Mouse (Mus musculus) myocyte (in vitro differentiated cells): Measurements from ENCODE around the gene Slc29a1.

Source experiments
- CEBPB ChIP-seq: IDR thresholded peaks from 2 replicates; pipeline ENCODE4 v1.6.1; 2011; ENCODE audit warnings: mild to moderate bottlenecking, moderate library complexity; ENCODE audit not compliant: poor library complexity, insufficient read depth, severe bottlenecking
- MAX ChIP-seq: IDR thresholded peaks from one replicate; pipeline ENCODE4 v1.6.1; 2011; ENCODE audit warnings: low read depth, mild to moderate bottlenecking, control low read depth
- MYOD1 ChIP-seq, 3 experiments: IDR thresholded peaks; one replicate each; pipeline ENCODE4 v1.6.1; 2011; ENCODE audit warnings: control low read depth in 2 of 3, low read depth in 2 of 3, mild to moderate bottlenecking in 2 of 3, moderate library complexity in 1 of 3; ENCODE audit not compliant: insufficient read length in 2 of 3, control insufficient read depth in 1 of 3
- POLR2A ChIP-seq: IDR thresholded peaks from one replicate; pipeline ENCODE4 v1.6.1; 2011; ENCODE audit warnings: low read depth, mild to moderate bottlenecking, control low read depth, moderate library complexity; ENCODE audit not compliant: insufficient read length
- POLR2AphosphoS2 ChIP-seq: IDR thresholded peaks from one replicate; pipeline ENCODE4 v1.6.1; 2011; ENCODE audit warnings: low read depth, control low read depth; ENCODE audit not compliant: insufficient read length
- SRF ChIP-seq: IDR thresholded peaks from one replicate; pipeline ENCODE4 v1.6.1; 2011; ENCODE audit warnings: low read depth; ENCODE audit not compliant: control insufficient read depth, insufficient read length
- TCF12 ChIP-seq: IDR thresholded peaks from one replicate; pipeline ENCODE4 v1.6.1; 2011; ENCODE audit warnings: mild to moderate bottlenecking, control low read depth; ENCODE audit not compliant: poor library complexity, insufficient read depth, severe bottlenecking
- TCF3 ChIP-seq: IDR thresholded peaks from one replicate; pipeline ENCODE4 v1.6.1; 2011; ENCODE audit warnings: low read depth, control low read depth; ENCODE audit not compliant: insufficient read length

GRCm38 (mm10) chr17:45641981-45642380, 42.6 kb upstream of the Slc29a1 start:
- TF ChIP-seq CEBPB (no peak), POLR2A (no peak), POLR2AphosphoS2 (no peak), TCF3 (no peak), MYOD1 (IDR thresholded peaks at IDR 0.05; ENCODE audit: control insufficient read depth in 1 of 3, insufficient read length in 2 of 3, low read depth in 2 of 3) (no peak), MAX (no peak), SRF (no peak), TCF12 (no peak)
